Mouse (Mus musculus): ENCODE results near the gene Per3.

Gene Per3

DNA sequence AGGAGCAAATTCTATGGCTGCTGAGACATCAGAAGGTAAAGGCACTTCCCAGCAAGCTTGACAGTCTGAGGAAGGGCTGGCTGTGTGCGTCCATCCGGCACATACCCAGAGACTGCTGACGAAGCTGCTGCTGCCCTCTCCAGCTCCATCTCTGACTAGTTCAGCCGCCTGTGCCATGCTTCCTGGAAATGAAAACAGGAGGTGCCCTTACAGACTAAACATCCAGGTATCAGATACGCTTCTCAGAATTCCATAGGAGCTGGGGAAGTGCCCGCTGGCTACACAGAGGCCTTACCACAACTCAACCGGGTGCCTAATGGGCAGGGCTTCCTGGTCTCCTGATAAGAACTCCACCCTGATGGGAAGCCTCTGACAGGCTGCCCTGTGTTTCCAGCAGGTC, 85.9 kb downstream of the Per3 start:
- DNase-seq (ENCODE audit: low spot score in 2 of 2): no peak

DNA sequence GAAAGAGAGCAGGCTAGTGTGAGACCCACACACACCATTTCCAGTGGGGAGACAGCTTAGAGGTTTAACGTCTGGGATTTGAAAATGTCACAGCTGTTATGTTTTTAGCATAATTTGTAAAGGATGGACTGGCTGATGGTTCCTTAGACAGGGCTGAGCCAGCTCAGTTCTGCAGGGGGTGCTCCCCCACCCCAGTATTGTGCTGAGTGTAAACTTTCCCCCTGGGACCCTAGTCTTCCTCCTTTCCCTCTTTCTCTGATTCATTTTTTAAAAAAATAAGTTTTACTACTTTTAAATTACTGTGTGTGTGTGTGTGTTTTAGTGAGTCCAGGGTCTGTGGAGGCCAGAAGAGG, 87.4 kb downstream of the Per3 start:
- no peak for DNase-seq (ENCODE audit: low spot score in 2 of 2)

DNA sequence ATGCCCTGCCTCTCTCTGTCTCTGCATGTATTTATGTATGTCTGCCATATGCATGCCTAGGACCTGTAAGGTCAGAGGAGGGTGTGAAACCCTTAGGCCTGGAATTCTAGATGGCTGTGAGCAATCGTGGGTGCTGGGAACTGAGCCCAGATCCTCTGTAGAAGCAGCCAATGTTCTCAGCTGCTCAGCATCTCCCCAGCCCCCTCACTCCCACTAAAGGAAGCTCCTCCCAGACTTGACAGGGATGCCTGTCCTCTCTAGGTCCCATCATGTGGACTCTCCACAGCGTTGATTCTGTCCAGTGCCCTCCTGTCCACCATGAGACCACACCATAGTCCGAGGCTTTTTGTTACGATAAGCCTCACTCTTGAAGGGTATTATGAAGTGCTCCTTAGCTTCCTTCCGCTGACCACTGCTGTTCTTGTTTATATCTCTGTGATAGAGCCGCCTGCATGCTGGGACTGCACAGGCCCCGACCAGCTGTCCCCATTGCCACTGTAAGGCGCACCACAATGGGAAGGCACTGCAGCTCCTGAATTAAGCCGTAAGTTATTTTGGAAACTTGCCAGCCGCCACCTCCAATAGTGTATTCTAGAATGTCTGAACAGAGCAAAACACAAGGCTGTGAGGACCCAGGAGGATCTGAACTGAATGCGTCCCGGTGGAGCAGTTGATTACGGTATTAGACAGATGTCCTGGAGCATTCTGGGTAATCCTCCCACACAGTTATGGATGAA, 87.9 kb downstream of the Per3 start:
- no peak for DNase-seq (ENCODE audit: low spot score in 2 of 2)

Measured in frontal cortex, postnatal 14 days (tissue).